Mouse (Mus musculus): ENCODE measurements at regions not wholly inside any gene's neighbourhood (a gene's known extent, or its start where the extent isn't known, plus 50 kb on each side); places are given as distances from the start of the nearest gene placed in this dataset.

GRCm38 (mm10) chr13:41694749-41695419 lies 89.2 kb downstream of the Tmem170b start:
- DNase-seq (ENCODE audit: low spot score in 2 of 2): no peak

DNA sequence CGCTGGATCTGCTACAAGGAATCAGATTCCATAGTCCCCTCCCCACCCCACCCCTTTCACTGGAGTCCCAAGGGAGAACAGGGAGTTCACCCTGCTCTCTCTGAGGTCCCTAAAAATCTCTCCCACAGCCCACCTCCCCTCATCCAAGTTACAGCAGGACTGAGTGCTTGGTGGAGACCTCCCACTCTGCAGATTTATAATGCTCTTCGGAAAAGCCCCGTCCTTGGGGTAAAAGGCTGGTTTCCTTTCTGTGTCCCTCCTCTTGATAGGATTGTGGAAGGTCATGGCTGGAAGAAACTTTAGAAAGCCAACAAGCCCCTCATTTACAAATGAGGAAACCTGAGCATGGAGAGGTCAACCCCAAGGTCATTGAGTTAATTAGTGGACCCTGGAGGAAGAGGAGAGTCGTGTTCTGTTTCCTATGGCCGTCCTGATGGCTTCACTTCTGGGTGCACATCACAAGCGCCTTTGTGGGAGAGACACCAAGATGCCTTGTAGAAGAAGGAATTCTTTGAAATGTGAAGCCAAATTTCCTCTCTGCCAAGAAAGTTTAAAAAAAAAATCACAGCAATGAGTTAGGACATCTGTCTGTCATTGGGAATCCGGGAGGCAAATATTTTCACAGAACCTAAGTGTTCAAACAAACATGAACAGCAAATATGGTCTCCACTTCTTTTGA lies 91.2 kb downstream of the Tmem170b start:
- no peak for DNase-seq (ENCODE audit: low spot score in 2 of 2)

DNA sequence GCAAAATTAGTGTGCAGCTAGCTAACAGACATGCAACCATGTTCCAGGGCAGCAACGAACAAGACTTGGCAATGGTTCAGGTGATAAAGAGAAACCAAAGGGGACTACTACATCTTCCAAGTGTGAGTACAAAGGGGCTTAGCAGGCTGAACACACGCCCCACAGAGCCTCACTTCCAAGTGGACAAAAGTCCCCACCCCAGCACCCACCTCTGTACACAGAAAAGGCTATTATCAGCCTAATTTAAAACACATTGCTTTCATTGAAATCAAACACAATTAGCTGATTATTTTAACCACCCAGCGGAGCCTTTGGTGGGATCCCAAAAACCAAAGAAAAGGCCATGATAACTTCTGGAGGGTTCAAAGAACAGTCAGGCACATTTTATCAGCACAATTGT lies 95.6 kb downstream of the Tmem170b start:
- no peak for DNase-seq (ENCODE audit: low spot score in 2 of 2)

DNA sequence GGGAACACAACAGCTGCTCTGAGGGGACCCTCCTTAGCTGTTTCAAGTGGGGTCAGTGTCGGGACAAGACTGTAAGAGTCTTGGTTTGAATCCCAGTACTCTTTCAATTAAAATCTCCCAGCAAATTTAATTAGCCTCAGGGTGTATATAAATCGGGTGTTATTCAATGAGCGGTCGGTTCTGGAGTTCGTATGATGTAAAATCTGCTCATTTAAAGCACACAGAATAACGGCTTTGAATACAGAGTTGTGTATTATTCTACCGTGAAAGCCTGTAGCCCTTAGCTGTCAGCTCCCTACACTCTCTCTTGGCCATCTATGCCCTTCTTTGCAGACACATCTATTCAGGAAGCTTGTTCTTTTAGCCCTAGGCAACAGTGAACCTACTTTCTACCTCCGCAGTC lies 96.1 kb downstream of the Tmem170b start:
- DNase-seq (ENCODE audit: low spot score in 2 of 2): no peak

DNA sequence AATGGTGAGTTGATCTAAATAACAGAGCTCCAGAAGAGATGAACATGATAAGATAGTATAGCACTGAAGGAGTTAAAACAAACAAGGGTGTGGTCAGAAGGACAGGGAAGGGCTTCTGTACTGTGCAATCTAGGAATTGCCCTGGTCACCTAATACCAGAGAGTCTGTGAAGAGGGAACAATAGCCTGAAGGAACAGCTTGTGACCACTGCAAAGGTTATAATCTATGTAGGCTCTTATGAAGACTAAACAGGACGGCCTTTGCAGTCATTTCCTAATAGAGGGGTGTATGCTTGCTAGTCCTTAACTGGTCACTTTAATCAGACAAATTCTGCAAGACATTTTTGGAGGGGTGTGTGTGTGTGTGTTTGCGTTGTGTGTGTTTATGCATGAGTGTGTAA lies 97.5 kb downstream of the Tmem170b start:
- DNase-seq (ENCODE audit: low spot score in 2 of 2): no peak

DNA sequence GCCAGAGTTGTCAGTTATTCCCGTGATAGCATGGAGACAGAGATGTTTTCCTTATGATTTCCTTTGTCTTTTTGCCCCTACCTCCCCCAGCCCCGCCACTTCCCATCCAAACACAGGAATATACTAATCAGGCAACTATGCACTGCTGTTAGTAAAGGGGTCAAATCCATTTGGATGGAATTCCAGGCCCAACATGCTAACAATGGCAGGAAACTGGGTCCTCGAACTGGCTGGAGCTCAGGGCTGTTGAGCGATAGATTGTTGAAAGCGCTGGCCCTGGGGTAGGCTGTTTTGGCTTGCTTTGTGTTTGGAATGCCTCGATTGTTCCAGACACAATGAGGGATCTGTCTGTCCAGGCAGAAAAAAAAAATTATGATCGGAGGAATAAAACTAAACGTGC lies 97.9 kb downstream of the Tmem170b start:
- DNase-seq (ENCODE audit: low spot score in 2 of 2): no peak

DNA sequence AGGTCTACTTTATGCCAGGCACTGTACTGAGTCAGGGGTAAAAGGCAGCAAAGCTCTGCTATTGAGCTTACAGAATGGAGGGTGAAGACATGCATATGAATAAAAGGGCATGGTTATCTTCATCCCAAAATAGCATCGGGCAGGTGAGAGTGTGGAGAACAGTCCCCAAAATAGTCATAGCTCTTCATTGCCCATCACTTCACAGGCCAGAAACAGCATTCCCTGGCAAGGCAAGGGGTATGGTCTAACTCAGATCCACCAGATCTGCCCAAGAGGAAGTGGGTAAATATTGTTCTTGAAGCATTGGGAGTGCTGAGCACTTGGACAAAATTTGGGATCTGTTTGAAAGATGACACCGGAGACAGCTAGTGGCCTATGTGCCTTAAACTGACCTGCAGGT lies 99.1 kb downstream of the Tmem170b start:
- no peak for DNase-seq (ENCODE audit: low spot score in 2 of 2)

DNA sequence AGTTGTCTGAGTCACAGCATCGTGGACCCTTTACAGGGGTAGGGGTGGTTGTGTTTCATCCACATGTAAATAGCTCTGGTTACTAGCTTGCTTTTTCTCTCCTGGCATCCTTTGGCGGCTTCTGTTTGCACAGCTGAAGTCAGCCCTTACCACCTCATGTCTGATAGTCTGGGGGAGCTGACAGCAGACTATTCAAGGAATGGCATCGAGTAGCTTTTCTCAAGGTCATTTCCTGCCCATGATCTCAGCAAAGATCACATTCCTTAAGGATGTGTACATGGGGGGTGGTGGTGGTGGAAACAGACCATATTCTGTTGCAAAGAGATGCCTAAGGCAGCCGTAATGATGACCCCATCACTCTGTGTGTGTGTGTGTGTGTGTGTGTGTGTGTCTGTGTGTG lies 99.9 kb downstream of the Tmem170b start:
- no peak for DNase-seq (ENCODE audit: low spot score in 2 of 2)

GRCm38 (mm10) chr13:41707811-41708210 lies 102.1 kb downstream of the Tmem170b start:
- DNase-seq (ENCODE audit: low spot score in 2 of 2): no peak

- DNase-seq (ENCODE audit: low spot score in 2 of 2): no peak
These were observed 103.4 kb downstream of the Tmem170b start for GRCm38 (mm10) chr13:41709071-41709470.

DNA sequence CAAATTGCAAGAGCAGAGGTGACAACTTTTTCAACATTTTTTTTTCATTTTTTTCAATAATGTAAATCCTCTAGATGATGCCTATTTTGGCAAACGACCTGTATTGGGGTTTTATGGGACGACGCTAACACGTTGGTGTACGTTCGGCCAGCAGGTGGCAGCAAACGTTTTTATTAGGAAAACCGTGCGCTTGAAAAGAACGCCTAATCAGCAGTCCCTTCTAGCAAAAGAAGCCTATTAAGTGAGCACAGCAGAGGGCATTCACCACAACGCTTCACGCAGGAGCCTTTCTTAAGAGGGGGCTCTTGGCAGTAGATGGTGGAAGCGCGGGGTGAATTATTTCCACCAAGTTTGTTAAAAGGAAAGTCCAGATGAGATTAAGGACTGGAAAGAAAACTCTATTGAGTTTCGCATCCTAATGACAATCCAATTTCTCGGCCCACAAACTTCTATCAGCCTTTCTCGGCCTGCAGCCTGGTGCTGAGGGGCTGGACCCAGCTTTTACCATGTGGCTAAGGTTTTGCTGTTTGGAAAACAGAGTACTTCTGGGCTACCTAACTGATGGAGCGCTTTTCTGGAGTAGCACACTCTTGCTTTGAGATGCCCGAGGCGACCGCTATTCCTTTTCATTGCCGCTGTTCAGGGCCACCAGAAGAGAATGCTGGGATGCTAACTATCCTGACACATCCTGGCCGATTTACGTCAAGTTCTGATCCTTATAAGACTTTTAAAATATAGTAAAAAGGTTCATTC lies 103.9 kb downstream of the Tmem170b start:
- DNase-seq (ENCODE audit: low spot score in 2 of 2): peak; percentile 85 to 95

DNA sequence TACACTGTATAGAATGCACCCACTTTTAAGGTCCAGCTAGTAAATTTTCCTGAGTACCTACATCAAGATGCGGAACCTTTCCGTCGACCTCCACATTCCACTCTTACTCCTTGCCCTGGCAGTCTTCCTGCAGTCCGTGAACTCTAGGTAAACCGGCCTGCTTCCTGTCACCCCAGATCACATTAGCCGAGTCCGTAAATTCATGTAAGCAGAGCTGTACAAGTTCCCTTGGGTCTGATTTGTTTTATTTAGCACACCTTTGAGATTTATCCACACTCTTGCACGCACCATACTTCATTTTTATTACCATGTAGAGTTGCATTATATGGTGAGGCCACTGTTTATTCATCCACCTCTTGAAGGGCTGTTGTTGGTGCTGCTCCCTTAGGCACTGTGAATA lies 106.9 kb downstream of the Tmem170b start:
- no peak for DNase-seq (ENCODE audit: low spot score in 2 of 2)

Measured in frontal cortex, postnatal 36 days (tissue).